Mouse (Mus musculus): ENCODE measurements at regions not wholly inside any gene's neighbourhood (a gene's known extent, or its start where the extent isn't known, plus 50 kb on each side); places are given as distances from the start of the nearest gene placed in this dataset.

- no peak for DNase-seq (ENCODE audit: low spot score in 2 of 2)
Observed at GRCm38 (mm10) chr2:159343624-159344560, 549.3 kb downstream of the Dhx35 start.

- DNase-seq (ENCODE audit: low spot score in 2 of 2): no peak
Observed at GRCm38 (mm10) chr2:159354247-159354646, 559.6 kb downstream of the Dhx35 start.

DNA sequence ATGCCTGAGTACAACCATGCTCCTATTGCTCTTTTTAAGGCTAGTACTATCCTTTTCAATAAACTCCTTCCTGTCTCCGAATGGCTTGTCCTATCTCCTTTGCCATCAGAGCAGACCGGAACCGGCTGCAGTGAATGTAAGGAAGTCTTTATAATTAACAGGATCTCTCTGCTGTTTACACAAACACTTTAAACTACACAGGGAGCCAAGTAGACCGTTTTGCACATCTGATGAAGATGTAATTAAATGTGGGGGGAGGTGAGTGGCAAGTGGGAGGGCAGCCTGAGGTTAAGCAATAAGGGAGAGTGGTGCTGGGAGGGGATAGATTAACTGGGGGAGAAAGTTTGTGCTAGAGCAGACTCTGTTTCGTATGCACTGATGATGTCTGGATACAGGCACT, 561.9 kb downstream of the Dhx35 start:
- DNase-seq (ENCODE audit: low spot score in 2 of 2): no peak

GRCm38 (mm10) chr2:159361371-159361770, 566.8 kb downstream of the Dhx35 start:
- DNase-seq (ENCODE audit: low spot score in 2 of 2): no peak

- no peak for DNase-seq (ENCODE audit: low spot score in 2 of 2)
Observed at GRCm38 (mm10) chr2:159392865-159393264, 598.3 kb downstream of the Dhx35 start.

- no peak for DNase-seq (ENCODE audit: low spot score in 2 of 2)
Observed at GRCm38 (mm10) chr2:159401421-159402100, 607.0 kb downstream of the Dhx35 start.

GRCm38 (mm10) chr2:159404940-159405339, 610.3 kb downstream of the Dhx35 start:
- DNase-seq (ENCODE audit: low spot score in 2 of 2): no peak

DNA sequence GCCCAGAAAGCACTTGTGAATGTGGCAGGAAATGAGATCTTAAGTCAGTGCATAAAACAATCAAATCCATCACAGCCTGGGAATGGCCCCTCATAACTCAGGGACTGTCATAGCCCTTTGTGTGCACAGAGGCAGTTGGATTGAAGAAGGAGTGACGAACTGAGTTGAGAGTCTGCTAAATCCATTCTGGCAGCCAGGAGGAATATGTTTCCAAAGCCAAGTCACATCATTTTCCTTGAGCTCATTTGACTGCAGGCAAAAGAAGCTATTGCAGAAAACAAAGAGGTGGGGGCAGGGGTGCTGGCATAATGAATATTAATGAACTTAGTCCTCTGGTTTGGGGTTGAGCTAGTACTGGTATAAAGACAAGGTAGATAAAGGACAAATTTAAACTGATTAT, 620.0 kb downstream of the Dhx35 start:
- no peak for DNase-seq (ENCODE audit: low spot score in 2 of 2)

GRCm38 (mm10) chr2:159418371-159418940, 623.8 kb downstream of the Dhx35 start:
- DNase-seq (ENCODE audit: low spot score in 2 of 2): no peak

DNA sequence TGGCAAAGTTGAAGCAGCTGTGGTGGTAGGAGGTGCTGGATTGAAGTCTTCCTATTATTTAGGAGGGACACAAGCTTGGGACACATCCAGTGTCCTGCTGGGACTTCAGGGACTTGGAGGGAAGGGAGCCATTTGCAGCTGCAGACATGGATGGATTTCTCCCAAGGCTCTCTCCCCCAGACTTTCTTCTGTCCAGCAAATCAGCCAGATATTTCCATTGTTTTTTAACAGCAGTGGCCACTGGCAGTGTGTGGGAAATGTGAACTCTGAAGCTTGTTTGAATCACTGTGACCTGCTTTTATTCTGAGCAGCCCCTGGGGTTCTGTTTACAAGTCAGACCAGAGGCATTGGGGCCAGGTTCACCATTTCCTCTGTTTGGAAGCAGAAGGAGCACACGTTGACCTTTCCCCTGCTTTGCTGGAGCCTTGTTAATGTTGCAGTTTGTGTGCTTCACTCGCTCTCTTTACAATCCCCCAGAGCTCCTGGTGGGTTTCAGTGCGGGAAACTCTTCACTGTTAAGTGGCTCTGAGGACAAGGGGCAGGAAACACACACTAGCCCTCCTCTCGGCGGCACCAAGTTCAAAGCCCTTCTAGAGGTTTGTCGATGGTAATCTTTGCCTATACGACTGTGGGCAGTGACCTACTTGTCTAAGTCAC, 627.8 kb downstream of the Dhx35 start:
- DNase-seq (ENCODE audit: low spot score in 2 of 2): no peak

GRCm38 (mm10) chr2:159428201-159428600, 633.6 kb downstream of the Dhx35 start:
- no peak for DNase-seq (ENCODE audit: low spot score in 2 of 2)

DNA sequence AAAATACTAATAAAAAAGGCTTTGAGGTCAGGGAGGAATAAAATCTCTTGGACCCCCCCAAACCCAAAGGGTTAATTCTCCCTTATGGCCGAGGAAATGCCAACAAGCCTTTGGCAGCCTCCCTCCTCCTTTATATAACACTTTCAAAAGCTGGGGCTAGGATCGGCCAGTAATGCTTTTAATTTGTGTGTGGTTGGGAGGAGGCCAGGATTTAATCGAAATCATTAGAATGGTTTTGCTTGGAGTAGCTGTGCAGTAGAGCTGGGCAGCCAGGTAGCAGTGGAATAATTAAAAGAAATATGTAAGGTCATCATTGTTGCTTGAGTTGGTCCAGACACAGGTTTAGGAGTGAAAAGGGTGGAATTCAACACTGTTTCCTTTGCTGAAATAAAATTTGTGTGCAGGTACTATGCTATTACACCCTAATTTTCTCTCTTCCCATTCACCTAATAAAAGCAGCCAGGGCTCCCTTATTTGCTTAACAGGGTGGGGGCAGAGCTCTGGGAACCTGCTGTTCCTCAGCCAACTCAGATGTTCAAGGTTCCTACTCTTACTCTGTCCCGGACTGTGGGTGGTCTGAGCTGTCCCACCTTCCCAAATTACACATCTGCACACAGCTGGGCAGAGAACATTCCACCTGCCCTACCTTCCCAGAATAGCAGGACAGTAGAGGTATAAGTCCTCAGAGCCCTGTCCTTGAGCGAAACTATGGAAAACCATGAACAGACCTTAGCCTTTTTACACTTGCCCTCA, 636.1 kb downstream of the Dhx35 start:
- no peak for DNase-seq (ENCODE audit: low spot score in 2 of 2)

DNA sequence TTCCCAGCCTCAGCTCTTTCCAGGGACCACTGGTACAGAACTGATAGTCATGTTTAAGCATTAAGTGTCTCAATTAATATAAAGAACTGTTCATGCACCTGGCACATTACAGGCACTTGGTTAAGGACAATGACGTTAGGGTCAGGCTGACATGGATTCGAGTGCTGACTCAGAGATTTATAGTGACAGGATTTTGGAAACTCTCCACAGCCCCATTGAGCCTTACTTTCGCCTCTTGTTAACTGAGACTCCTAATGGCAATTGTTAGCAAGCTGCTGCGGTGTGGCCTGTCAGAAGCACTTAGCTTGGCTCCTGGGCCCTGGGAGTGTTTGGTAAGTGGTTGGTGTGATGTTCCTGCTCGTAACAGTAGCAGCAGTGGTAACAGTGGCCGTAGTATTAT, 644.4 kb downstream of the Dhx35 start:
- no peak for DNase-seq (ENCODE audit: low spot score in 2 of 2)

DNA sequence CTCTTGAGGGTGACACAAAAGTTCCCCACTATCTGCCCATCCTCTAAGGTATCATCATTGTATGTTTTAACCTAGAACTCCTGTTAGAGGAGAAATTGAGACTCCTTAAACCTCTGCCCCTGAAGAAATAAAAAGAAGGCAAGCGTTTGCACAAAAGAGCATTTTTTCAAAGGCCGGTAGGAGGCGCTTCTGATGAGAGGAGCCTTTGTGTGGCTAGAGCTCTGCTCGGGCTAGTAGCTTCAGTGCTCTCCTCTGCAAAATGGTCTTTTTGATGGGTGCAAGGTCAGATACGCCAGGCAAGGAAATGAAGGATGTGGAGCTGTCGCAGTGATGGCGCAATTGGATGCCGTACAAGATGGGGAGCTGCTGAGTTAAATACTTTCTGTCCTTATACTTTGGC, 649.0 kb downstream of the Dhx35 start:
- DNase-seq (ENCODE audit: low spot score in 2 of 2): no peak

DNA sequence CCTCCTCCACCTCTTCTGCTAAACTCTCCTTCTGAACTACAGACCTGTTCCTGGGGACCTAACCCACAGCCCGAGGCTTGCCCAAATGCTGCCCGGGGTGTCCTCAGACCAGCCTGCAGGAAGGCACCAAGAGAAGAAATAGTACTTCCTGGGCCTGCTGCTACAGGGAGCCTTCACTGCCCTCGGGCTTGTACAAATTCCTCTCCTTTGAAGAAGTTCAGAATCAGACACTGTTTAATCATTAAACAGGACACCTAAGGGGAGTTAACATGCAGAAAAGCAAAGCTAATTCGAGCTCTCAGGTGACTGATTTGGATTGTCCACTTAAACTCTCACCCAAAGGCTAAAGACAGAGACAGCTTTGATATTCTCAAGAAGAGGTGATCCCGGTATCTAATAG, 651.8 kb downstream of the Dhx35 start:
- DNase-seq (ENCODE audit: low spot score in 2 of 2): no peak

DNA sequence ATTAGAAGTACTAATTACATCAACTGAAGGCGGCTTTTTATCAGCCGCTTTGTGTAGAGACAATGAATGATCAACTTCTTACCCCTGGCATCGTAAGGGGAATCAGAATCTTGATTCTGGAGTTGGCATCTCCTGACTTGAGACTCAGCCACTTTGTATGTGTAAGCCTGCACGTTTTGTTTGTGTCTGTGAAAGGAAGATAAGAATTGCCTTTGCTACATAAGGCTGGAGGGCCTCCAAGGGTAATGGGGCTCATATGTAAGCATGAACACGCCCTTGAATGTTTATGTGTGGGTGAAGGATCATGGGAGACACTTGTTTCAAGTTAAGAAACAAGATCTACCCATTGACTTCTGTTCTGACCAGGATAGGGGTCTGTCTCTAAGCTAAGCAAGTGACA, 652.3 kb downstream of the Dhx35 start:
- no peak for DNase-seq (ENCODE audit: low spot score in 2 of 2)

DNA sequence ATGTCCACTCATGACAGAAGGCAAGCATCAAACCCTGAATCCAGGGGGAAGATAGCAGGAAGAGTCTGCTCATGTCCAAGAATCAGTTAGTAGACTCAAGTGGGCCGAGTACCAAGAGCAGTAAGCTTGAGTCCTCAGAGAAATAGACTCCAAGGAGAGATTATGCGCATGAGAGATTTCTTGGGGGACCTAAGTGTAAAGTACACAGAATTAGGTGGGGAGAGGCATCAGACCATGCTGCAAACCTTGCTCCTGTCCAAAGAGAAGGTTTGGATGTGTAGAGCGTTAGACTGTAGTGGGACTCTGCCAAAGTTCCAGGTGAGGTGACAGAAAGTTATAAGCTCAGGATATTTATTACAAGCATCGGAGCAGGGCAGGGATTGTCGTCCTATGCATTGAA, 654.4 kb downstream of the Dhx35 start:
- no peak for DNase-seq (ENCODE audit: low spot score in 2 of 2)

GRCm38 (mm10) chr2:159451439-159451838, 656.8 kb downstream of the Dhx35 start:
- DNase-seq (ENCODE audit: low spot score in 2 of 2): no peak

GRCm38 (mm10) chr2:159481399-159482080, 686.9 kb downstream of the Dhx35 start:
- no peak for DNase-seq (ENCODE audit: low spot score in 2 of 2)

GRCm38 (mm10) chr2:159491090-159491489, 696.5 kb downstream of the Dhx35 start:
- no peak for DNase-seq (ENCODE audit: low spot score in 2 of 2)

Measured in adrenal gland, postnatal 4 days (tissue).